Mouse (Mus musculus) embryonic fibroblast, embryonic 13.5 days (primary cell): ENCODE measurements around the gene Zranb1.

Experiments used
- CTCF ChIP-seq: IDR thresholded peaks from 2 replicates; pipeline ENCODE4 v1.5.1; 2011; ENCODE audit warnings: mild to moderate bottlenecking, control low read depth, low read length, moderate library complexity, borderline replicate concordance; ENCODE audit not compliant: insufficient read depth
- POLR2A ChIP-seq: IDR thresholded peaks from 2 replicates; pipeline ENCODE4 v1.6.1; 2011; ENCODE audit warnings: low read depth, mild to moderate bottlenecking, control low read depth, low read length, moderate library complexity

DNA sequence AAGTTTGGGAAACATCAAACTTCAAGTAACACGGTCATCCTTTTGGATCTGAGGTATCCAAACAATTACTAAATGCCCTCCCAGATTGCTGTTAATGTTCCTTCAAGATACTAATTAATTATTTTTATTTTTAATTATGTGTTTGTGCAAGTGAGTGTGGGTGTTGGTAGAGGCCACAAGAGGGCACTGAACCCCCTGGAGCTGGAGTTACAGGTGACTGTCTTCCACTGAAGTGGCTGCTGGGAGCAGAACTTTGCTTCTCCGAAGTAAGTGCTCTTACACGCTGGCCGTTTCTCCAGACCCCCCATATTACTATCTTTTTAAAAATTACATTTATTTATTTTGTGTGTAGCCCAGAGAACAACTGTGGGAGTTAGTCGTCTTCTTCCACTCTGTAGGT is 887 bp upstream of the Zranb1 start:
- TF ChIP-seq CTCF: no peak
- TF ChIP-seq POLR2A: no peak
